Mouse (Mus musculus): ENCODE results near the gene Cdcp2.

Gene Cdcp2

DNA sequence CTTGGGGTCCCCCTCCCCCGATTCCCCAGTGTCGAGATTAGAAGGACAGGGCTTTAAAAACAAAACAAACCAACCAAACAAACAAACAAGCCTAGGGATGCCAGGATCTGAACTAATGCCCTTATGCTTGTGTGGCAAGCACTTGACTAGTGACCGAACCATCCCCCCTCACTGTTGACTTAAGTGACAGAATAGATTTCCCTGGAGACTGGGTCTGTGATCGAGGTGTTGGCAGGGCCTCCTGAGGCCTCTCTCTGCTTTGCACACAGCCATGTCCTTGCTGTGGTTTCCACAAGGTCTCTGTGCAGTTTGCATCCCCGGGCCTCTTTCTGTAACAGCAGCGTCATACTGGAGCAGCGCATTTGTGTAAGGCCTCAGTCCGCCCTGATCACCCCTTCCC, 32.7 kb downstream of the Cdcp2 start:
- no peak for DNase-seq (ENCODE audit: low read depth, low spot score)

- DNase-seq (ENCODE audit: low read depth, low spot score), result peak; percentile 15
Observed at GRCm38 (mm10) chr4:107130534-107130933, 33.8 kb downstream of the Cdcp2 start.

- DNase-seq (ENCODE audit: low read depth, low spot score), result no peak
Observed at GRCm38 (mm10) chr4:107134891-107135290, 38.2 kb downstream of the Cdcp2 start.

GRCm38 (mm10) chr4:107135663-107136062, 39.0 kb downstream of the Cdcp2 start:
- DNase-seq (ENCODE audit: low read depth, low spot score), result no peak

DNA sequence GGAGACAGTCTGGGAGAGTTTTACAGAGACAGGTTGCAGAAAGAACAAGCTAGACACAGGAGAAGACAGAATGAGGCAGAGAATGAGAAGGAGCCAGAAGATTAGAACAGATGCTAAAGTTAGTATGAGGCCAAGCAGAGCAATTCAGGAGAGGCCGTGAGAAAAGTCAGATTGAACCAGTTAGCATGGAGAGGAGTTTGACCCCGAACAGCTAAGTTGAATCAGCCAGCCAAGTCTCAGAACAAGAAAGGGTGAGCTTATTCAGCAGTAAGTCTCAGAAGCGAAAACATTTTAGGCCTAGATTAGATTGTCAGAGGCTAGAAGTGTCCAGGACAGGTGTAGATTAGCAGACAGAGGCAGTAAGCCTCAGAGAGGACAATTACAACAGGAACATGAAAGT, 39.8 kb downstream of the Cdcp2 start:
- DNase-seq (ENCODE audit: low read depth, low spot score), result no peak

DNA sequence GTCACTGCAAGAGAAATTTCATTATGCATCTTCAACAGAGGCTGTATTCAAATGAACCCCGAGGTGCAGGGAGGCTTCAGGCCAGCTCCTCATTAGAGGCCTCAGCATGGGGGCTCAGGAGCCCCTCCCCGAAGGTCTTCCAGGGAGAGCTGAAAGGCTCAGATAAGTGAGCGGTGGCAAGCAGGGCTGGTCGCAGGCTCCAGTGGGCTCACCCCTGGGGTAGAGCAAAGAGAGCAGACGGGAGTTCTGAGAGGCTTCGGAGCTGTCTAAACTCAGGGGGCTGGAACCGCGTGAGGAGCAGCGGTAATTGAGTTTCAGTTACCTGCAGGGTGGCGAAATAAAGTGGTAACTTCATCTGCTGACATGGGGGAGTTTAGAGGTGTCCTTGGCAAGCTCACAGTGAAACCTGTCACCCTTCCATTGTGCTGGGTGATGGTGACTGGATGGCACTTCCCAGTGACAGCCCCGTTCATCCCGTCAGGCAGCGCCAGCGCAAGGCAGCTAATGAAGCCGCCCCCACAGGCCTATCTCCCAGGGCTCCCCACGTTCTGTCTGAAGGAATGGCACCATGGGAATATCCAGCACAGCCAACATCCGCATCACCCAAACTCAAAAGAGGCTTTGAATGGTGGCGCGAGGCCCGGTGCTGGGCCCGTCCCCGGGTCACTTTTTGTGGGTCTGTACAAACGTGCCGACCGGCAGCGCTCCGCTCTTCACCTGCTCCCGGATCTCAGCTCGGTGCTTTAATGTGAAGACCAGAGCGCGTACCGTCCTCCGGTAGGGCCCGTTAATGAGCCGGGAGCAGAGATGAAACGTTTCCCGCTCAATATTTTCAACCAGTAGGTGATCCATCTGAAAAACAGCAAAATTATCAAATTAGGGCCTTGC, 42.5 kb downstream of the Cdcp2 start:
- DNase-seq (ENCODE audit: low read depth, low spot score), result no peak

DNA sequence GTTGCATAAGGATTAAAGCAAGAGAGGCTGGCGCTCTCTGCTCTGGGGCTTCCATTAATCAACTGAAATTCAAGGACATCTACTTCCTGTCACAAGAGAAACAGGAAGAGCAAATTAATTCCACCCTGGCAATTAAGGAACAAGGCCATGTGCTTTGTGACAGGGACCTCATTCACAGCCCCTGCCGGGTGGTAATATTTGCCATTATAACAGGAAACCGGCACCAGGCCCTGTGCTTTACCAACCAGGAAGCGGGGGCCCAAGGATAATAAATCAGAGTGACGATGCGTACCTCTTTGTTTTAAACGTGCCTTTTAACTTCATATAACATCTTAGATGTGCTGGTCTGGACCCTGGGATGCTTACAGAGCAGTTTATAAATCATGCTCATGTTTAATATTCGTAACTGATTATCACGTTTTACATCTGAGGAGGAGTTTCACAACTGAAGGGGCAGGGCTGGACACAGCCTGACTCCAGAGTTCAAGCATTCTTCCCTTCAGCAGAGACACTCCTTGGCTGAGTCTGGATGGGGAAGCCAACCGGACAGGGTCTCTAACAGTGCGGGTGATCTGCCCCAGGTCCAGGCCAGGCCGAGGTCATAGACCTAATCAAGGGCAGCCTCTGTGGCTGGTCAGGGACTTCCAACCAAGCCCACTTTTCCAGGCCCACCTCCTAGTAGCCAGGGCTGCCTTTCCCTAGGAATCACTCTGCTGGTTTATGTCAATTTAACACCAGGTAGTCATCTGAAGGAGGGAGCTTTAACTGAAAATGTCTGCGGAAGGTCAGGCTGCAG, 43.3 kb downstream of the Cdcp2 start:
- DNase-seq (ENCODE audit: low read depth, low spot score), result no peak

GRCm38 (mm10) chr4:107143511-107143910, 46.8 kb downstream of the Cdcp2 start:
- no peak for DNase-seq (ENCODE audit: low read depth, low spot score)

GRCm38 (mm10) chr4:107150991-107151390, 54.3 kb downstream of the Cdcp2 start:
- no peak for DNase-seq (ENCODE audit: low read depth, low spot score)

- no peak for DNase-seq (ENCODE audit: low read depth, low spot score)
Observed at GRCm38 (mm10) chr4:107152571-107152970, 55.9 kb downstream of the Cdcp2 start.

DNA sequence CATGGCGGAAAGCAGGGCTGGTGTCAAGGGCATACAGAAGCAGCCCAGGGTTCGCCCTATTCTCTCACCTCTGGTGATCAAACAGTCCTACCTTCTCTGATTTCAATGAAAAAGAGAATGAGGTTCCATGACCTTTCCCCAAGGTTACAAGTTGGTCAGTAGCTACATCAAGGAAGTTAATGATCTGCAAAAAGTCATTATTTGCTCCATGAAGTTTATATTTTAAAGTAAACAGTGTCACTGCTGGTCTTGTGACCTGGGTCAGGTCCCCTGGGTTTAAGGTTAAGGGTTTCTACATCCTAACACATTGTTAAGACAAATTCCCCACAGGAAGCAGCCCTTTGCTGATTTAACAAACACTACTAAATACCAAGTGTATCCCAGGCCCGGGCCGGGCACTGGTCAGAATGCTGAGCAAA, 60.3 kb downstream of the Cdcp2 start:
- DNase-seq (ENCODE audit: low read depth, low spot score), result no peak

DNA sequence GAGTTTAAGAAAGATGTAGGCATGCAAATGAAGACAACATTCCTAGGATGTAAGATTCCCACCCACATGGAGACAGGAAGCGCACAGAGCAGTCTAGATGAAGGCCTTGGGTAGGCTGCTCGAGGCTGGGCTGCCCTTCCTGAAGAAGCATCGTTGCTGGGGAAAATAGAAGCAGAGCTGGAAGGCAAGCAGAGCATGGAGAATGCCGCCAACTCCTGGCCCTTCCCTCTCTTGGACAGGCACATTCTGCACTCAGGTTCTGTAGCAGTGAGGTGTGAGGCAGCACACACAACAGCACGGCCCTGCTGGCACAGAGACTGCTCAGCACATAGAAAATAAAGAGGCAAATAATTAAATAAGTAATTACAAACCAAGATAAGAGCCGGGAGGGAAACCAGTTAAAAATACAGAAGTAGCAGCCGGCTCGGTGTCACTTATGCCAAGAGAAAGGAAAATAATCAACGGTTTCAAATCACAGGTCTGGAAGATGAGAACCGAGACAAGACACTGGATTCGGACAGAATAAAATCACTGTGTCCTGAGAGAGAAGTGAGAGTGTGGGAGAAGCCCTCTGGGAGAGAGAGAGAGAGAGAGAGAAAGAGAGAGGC, 62.6 kb downstream of the Cdcp2 start:
- no peak for DNase-seq (ENCODE audit: low read depth, low spot score)

DNA sequence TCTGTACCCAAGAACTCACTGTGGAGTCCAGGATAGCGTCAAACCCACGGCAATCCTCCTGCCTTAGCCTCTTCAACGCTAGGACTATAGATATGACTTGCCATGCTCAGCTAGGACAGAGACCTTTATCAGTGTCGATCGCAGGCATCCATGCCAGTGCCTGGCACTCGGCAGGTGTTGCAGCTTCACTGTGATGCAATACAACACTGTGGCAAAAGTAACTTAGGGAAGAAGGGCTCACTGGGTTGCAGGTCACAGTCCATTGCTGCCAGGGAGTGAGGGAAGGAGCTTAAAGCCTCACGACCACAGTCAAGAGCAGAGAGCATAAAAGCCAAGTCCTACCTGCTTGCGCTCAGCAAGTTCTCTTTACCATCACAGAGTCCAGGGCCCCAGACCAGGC, 63.5 kb downstream of the Cdcp2 start:
- no peak for DNase-seq (ENCODE audit: low read depth, low spot score)
